In genomic region chr1:154281438-154281837, GRCm38 (mm10) we compare ENCODE assay signal across 8 mouse cellular contexts.
DNase-seq lines count a peak whose midpoint lies in the region; TF ChIP-seq lines count a peak whose summit lies in the region.

No protein-coding gene starts in this region.

- H3K4me3 ChIP-seq in MEL (ENCODE audit: control insufficient read depth in 1 of 2, insufficient read depth in 1 of 2, low read depth in 2 of 2, low read length in 2 of 2): no peak overlapping the region

- H3K27ac ChIP-seq in MEL (ENCODE audit: control insufficient read depth, low read depth, low read length): no peak overlapping the region

- no peaks in the 10 kb centered on the region for H3K27me3 ChIP-seq in MEL (ENCODE audit: control insufficient read depth in 1 of 2, insufficient read depth in 2 of 2, low read length in 2 of 2)

- no peaks in the 10 kb centered on the region for H3K9me3 ChIP-seq in MEL (replicated peaks; ENCODE audit: insufficient read depth, low read length)

- TF ChIP-seq RAD21 in MEL (IDR thresholded peaks at IDR 0.05; ENCODE audit: low read depth, low read length): peak; percentile 43

- peak; percentile 30 to 48 (median 40) for TF ChIP-seq CTCF in MEL (IDR thresholded peaks at IDR 0.05 in 2 of 3, conservative IDR thresholded peaks at IDR 0.05 in 1 of 3; ENCODE audit: control insufficient read depth in 1 of 3, insufficient read depth in 1 of 3, low read depth in 2 of 3, low read length in 3 of 3, poor library complexity in 1 of 3, severe bottlenecking in 1 of 3)

- H3K36me3 ChIP-seq in MEL (ENCODE audit: control insufficient read depth in 1 of 2, insufficient read depth in 2 of 2, low read length in 2 of 2): no peaks in the 10 kb centered on the region

- peak; percentile 15 to 22 for DNase-seq in B cell, adult 2 months
- DNase-seq in MEL (ENCODE audit: low read depth, low spot score): peak; percentile 17
- peak; percentile 78 to 80 for DNase-seq in cerebellum, postnatal 10 days
- peak; percentile 47 to 63 for DNase-seq in frontal cortex, postnatal 25 days (ENCODE audit: low spot score in 2 of 2)
- DNase-seq in kidney, postnatal 4 days: peak; percentile 63 to 68
- peak; percentile 26 to 33 for DNase-seq in lung, postnatal 4 days
- DNase-seq in right cerebral cortex, postnatal 14 days: peak; percentile 51
- no peak for DNase-seq in thymus, adult 18-20 months

- no peak for TF ChIP-seq POLR2A in MEL (IDR thresholded peaks at IDR 0.05; ENCODE audit: control insufficient read depth in 1 of 2, insufficient read depth in 1 of 2, low read depth in 1 of 2, low read length in 2 of 2, poor library complexity in 1 of 2)

- H3K9ac ChIP-seq in MEL (ENCODE audit: control insufficient read depth, low read depth, low read length, poor library complexity, severe bottlenecking): no peak overlapping the region

- no peak for TF ChIP-seq EP300 in MEL (IDR thresholded peaks at IDR 0.05; ENCODE audit: low read depth in 1 of 2, low read length in 2 of 2)

- no peaks in the 10 kb centered on the region for H3K4me1 ChIP-seq in MEL (ENCODE audit: control insufficient read depth in 1 of 2, insufficient read depth in 2 of 2, low read length in 2 of 2)

- H3K79me2 ChIP-seq in MEL (ENCODE audit: control insufficient read depth, insufficient read depth, low read length, poor library complexity): no peaks in the 10 kb centered on the region

TF ChIP-seq in MEL, 35 proteins besides CTCF, POLR2A, EP300 and RAD21:
- TF ChIP-seq GABPA (IDR thresholded peaks at IDR 0.05; ENCODE audit: low read depth, low read length) (no peak), SMC3 (IDR thresholded peaks at IDR 0.05; ENCODE audit: low read depth, low read length) (peak; percentile 37; the same call in 1 of the 2 replicates), MYC (IDR thresholded peaks at IDR 0.05; ENCODE audit: low read depth, low read length) (no peak), USF2 (IDR thresholded peaks at IDR 0.05; ENCODE audit: borderline replicate concordance in 1 of 2, insufficient read depth in 1 of 2, low read depth in 1 of 2, low read length in 2 of 2) (no peak), ZC3H11A (IDR thresholded peaks at IDR 0.05; ENCODE audit: low read depth, low read length) (0 out of 2 replicates have a peak, but pooled peaks have one; percentile 28), JUND (IDR thresholded peaks at IDR 0.05; ENCODE audit: low read depth, low read length) (no peak)

Comparison
In these comparisons a context has a peak if more than half of its experiments do, and no peak if none do; other contexts are left out.
1. DNase-seq: peak in B cell, adult 2 months (2 of 2), MEL (single experiment), cerebellum, postnatal 10 days (2 of 2), frontal cortex, postnatal 25 days (2 of 2), kidney, postnatal 4 days (2 of 2), lung, postnatal 4 days (2 of 2) and right cerebral cortex, postnatal 14 days (single experiment); none in thymus, adult 18-20 months (0 of 2).